Mouse (Mus musculus) kidney, embryonic 16.5 days (tissue): ENCODE data around the gene Mras. TPM values are rescaled to one million over a fixed set of nuclear protein-coding genes. Genes with fewer than 3 reads are reported as not detected.

Source experiments
- ATAC-seq: fragments of 200-750 bp; cut with Nextera tagmentation; 2 replicates; pipeline ENCODE4 v1.8.0; 2017; ENCODE audit warnings: moderate TSS enrichment; ENCODE audit not compliant: low FRiP score, low TSS enrichment
- H3K27ac ChIP-seq: fragments of 300-500 bp; sonication (generic); 2 replicates; pipeline ENCODE4 v1.5.1; 2014; ENCODE audit warnings: low read length
- H3K27me3 ChIP-seq: fragments of 300-500 bp; sonication (generic); 2 replicates; pipeline ENCODE4 v1.6.1; 2014; ENCODE audit warnings: low read length, control low read depth, mixed read lengths; ENCODE audit not compliant: insufficient read depth
- H3K36me3 ChIP-seq: fragments of 300-500 bp; sonication (generic); 2 replicates; pipeline ENCODE4 v1.6.1; 2014; ENCODE audit warnings: low read length, control low read depth, mixed read lengths; ENCODE audit not compliant: insufficient read depth
- H3K4me1 ChIP-seq: fragments of 300-500 bp; sonication (generic); 2 replicates; pipeline ENCODE4 v1.6.1; 2014; ENCODE audit warnings: low read length, control low read depth, mixed read lengths; ENCODE audit not compliant: insufficient read depth
- H3K4me2 ChIP-seq: fragments of 300-500 bp; sonication (generic); replicated peaks from 2 replicates; pipeline ENCODE4 v1.6.1; 2014; ENCODE audit warnings: low read depth, low read length
- H3K4me3 ChIP-seq: fragments of 300-500 bp; sonication (generic); 2 replicates; pipeline ENCODE4 v1.5.1; 2014; ENCODE audit warnings: mild to moderate bottlenecking, low read length
- H3K9ac ChIP-seq: fragments of 300-500 bp; sonication (generic); replicated peaks from 2 replicates; pipeline ENCODE4 v1.6.1; 2014; ENCODE audit warnings: low read length
- H3K9me3 ChIP-seq: fragments of 300-500 bp; sonication (generic); 2 replicates; pipeline ENCODE4 v1.6.1; 2016; ENCODE audit warnings: low read length, control low read depth
- WGBS: fragments of 180-500 bp; shearing (Covaris S2); extraction: QIAGEN DNeasy Blood & Tissue Kit; methylation state at CpG from one replicate; pipeline ENCODE4 v1.1.7; 2014; 5-methylcytosine and 5-hydroxymethylcytosine counted together
- polyA plus RNA-seq: library from polyadenylated mRNA; unstranded; fragments of >200 nt; fragmentation: Nextera tagmentation; extraction: Ambion mirVana; gene quantifications from 2 replicates; pipeline ENCODE4 v1.2.1, GENCODE M21; 2015

Mras gene
- polyA plus RNA-seq, 1 experiment from 2014 or later: 15.7 TPM

DNA sequence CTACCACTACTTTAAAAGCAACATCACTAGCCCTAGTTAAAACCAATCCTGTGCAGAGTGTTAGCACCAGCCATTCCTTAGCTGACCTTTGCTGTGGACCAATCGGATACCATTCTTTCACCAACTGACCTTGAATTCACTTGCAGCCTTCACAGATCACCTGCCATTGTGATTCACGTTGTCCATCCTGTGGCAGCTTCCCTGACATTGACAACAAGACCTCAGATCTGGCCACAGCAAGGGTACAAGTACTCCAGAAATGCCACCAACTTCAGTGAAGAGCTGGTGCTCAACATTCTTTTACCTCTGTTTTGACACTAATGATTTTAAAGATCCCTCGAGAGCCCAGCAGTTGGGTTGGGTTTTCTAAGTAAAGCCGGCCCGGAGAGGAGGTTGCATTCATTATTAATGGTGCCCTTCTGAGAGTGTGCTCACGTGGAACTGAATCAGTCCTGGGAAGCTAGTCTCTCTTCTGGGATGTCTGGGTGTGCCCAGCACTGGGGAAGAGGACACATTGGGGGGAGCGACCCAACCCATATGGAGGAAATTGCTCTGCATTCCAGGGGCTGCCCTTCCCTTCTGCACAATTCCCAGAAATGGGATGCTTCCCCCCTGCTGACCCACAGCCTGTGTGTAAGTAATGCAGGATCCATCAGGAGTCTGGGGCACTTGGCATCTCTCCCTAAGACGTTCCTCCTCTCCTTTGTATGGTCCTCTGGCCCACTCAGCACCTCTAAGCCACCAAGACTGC, 17.1 kb downstream of the Mras start:
- H3K27ac ChIP-seq: no peak overlapping the region
- H3K4me2 ChIP-seq: no peak overlapping the region
- H3K36me3 ChIP-seq: no peaks in the 10 kb centered on the region
- no peak overlapping the region for H3K9ac ChIP-seq
- H3K27me3 ChIP-seq: no peaks in the 10 kb centered on the region
- H3K9me3 ChIP-seq: no peaks in the 10 kb centered on the region
- H3K4me1 ChIP-seq: peaks cover 25% of the 10 kb centered on the region
- WGBS: 68% methylated on average over 8 of the region's 8 CpGs
- H3K4me3 ChIP-seq: no peak overlapping the region
- ATAC-seq: no peak

DNA sequence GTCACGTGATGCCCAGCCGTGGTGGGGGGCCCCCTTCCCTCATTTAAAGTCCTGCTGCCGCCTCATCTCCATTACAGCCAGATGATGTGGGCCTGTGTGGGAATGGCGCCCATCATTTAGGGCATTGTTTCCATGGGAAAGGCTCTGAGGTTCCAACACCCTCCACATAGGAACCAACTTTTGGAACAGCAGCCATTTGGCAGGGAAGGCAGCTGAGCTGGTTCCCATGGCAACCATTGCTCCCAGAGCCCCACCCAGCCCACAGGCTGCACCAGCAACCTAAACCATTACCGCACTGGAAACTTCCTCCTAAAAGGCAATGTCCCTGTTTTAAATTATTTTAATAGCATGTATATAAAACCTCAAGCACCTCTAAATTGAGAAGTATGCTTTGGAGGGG, 18.8 kb downstream of the Mras start:
- Histone ChIP-seq H3K9me3 (no peaks in the 10 kb centered on the region), H3K9ac (no peak overlapping the region), H3K4me3 (no peak overlapping the region), H3K36me3 (no peaks in the 10 kb centered on the region), H3K4me2 (no peak overlapping the region), H3K27me3 (no peaks in the 10 kb centered on the region), H3K4me1 (peaks cover 15% of the 10 kb centered on the region), H3K27ac (no peak overlapping the region)
- ATAC-seq: no peak
- 55% methylated on average over 5 of the region's 5 CpGs for WGBS

DNA sequence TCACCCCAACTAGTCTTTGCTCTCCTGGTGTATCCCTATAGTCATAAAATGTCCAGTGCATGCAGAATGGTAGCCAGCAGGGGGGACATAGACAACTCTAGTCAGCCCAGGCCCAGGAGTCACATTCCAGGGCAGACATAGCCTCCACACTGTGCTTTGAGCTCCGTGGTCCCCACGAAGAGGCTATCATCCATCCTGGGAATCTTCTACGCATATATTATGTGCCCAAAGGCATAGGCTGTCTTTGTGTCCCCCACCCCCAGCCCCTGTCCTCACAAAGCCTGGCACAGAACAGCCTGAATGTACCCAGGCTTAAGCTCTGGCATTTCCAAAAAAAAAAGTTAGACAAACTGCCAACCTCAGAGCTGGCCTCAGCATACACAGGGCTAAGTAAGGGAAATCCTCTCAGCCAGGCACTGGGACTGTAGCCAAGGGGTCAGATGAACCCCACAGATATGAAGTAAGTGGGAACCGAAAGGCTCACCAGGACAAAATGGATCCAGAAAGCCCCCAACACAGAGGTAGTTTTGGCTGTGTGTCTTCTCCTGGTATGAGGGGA, 19.8 kb downstream of the Mras start:
- Histone ChIP-seq H3K4me3 (no peak overlapping the region), H3K9me3 (no peaks in the 10 kb centered on the region), H3K27ac (no peak overlapping the region), H3K9ac (no peak overlapping the region), H3K4me2 (no peak overlapping the region), H3K36me3 (no peaks in the 10 kb centered on the region), H3K27me3 (no peaks in the 10 kb centered on the region), H3K4me1 (peaks cover 12% of the 10 kb centered on the region)
- 69% methylated on average over 4 of the region's 4 CpGs for WGBS
- ATAC-seq: no peak

DNA sequence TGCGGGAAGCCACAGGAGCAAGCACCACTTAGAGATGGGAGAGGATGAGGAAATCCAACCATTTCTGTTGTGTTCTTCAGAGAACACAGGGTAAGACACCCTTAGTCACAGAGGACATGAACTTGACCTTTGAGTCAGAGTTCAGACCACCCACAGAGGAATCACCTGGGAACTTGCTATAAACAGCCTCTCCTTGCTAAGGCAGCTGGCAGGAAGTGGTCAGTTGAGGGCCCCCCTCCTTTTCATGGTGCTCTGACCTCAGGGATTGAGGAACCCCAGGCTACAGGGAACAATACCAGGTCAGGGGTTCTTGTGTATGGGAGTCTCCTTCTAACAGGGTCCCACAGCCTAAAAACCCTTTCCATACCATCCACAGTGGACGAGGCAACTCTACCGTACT, 20.4 kb downstream of the Mras start:
- Histone ChIP-seq H3K9me3 (no peaks in the 10 kb centered on the region), H3K4me1 (peaks cover 12% of the 10 kb centered on the region), H3K27ac (no peak overlapping the region), H3K36me3 (no peaks in the 10 kb centered on the region), H3K4me2 (no peak overlapping the region), H3K9ac (no peak overlapping the region), H3K4me3 (no peak overlapping the region), H3K27me3 (no peaks in the 10 kb centered on the region)
- 92% methylated on average over 3 of the region's 3 CpGs for WGBS
- 0 out of 2 replicates have a peak, but pooled peaks have one; percentile 28 for ATAC-seq

DNA sequence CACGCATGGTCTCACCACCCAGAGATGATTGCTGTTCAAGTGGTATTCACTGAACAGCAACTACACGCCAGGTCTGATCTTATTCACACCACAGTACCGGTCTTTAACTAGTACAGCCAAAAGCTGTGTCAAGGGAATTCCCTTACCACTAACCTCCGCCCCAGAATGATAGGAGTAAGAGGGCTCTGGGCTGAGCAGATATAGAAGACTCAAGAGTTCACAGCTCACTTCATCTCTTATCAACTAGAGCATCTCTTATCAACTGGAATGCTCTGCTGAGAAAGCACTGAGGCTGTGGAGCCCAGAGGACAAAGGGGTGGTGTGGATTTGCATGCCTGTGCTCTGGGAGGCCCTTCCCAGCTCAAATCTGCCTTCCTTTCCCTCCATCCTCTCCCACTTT, 25.4 kb downstream of the Mras start:
- Histone ChIP-seq H3K9ac (no peak overlapping the region), H3K27me3 (no peaks in the 10 kb centered on the region), H3K4me3 (no peak overlapping the region), H3K4me1 (peaks cover 9% of the 10 kb centered on the region), H3K4me2 (no peak overlapping the region), H3K36me3 (no peaks in the 10 kb centered on the region), H3K27ac (no peak overlapping the region), H3K9me3 (no peaks in the 10 kb centered on the region)
- no peak for ATAC-seq
- 87% methylated on average over 4 of the region's 4 CpGs for WGBS

DNA sequence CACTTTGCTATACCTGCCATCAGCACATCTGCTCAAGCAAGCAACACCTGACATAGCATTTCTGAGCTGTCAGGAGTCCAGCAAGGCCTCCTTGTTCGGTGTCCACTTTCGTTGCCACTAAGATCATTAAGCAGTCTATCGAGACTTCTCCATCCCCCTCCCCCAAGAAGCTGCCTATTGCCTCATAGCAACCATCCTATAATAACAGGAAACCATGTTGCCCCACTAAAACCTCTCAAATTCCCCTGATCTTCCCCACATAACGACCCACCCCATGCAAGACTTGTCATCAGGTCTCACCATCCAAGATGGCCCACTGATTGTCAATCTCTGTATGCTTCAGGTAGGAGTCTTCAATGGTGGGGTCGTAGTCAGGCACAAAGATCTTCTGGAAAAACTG, 26.1 kb downstream of the Mras start:
- Histone ChIP-seq H3K9ac (no peak overlapping the region), H3K4me2 (no peak overlapping the region), H3K4me3 (no peak overlapping the region), H3K27ac (no peak overlapping the region), H3K4me1 (peaks cover 7% of the 10 kb centered on the region), H3K9me3 (no peaks in the 10 kb centered on the region), H3K27me3 (no peaks in the 10 kb centered on the region), H3K36me3 (no peaks in the 10 kb centered on the region)
- WGBS: 86% methylated on average over 5 of the region's 5 CpGs
- ATAC-seq: no peak

DNA sequence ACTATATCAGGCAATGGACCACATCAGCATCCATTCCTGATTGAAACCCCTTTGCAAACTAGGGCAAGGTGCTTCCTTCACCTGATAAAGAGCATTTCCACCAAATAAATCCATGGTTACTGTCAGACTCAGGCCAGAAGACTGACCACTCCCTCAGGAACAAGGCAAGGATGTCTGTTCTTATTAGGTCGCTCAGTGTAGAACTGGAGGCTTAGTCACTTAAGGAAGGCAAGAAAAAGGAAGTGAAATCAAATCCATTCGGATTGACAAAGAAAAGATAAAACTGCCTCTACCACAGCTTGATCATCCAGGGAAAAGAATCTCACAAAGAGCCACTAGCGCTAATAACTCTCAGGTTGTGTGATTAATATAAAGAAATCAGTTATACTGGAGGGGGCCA, 27.9 kb downstream of the Mras start:
- WGBS: 86% methylated on average over 3 of the region's 3 CpGs
- Histone ChIP-seq H3K4me3 (no peak overlapping the region), H3K27me3 (no peaks in the 10 kb centered on the region)

DNA sequence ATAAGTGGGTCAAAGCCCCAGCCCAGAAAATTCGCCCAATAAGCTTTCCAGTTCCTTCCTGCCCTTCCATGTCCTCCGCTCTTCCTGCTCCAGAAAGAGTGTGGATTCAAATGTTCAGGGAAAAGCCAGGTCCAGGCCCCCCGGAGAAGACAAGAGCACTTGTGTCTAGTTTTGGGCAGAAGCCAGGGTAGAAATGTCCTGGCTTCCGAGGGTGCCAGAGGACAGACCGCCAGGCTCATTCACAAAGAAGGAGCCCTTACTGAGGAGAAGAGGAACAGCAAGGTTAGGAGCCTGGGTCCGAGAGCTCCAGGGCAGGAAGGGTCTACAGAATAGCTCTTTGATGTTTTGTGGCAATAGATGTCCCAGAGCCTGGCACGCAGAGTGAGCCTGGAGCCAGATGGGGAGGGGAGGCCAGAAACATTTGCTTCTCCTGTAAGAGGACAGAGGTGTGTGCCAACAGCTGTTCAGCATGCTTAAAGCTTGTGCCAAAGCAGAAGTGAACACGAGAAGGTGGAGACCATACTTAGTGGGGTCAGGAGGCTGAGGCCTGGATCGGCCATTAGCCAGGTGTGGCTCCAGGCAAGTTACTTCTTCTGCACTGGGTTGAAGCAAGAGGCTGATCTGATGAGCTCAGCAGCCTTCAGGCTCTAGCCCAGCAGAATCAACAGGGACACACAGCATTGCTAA, 35.8 kb downstream of the Mras start:
- no peaks in the 10 kb centered on the region for H3K27me3 ChIP-seq
- 0 out of 2 replicates have a peak, but pooled peaks cover 3% of the 10 kb centered on the region for H3K36me3 ChIP-seq
- H3K9ac ChIP-seq: no peak overlapping the region
- no peaks in the 10 kb centered on the region for H3K4me1 ChIP-seq
- no peak overlapping the region for H3K4me3 ChIP-seq
- 70% methylated on average over 9 of the region's 9 CpGs for WGBS
- H3K9me3 ChIP-seq: no peaks in the 10 kb centered on the region
- no peak overlapping the region for H3K27ac ChIP-seq
- ATAC-seq: no peak
- no peak overlapping the region for H3K4me2 ChIP-seq

More for the DNA sequence above, 27.9 kb downstream of the Mras start:
- H3K4me1 ChIP-seq: peaks cover under 1% of the 10 kb centered on the region
- ATAC-seq: no peak
- H3K27ac ChIP-seq: no peak overlapping the region
- no peak overlapping the region for H3K9ac ChIP-seq
- H3K9me3 ChIP-seq: no peaks in the 10 kb centered on the region
- no peaks in the 10 kb centered on the region for H3K36me3 ChIP-seq
- no peak overlapping the region for H3K4me2 ChIP-seq

DNA sequence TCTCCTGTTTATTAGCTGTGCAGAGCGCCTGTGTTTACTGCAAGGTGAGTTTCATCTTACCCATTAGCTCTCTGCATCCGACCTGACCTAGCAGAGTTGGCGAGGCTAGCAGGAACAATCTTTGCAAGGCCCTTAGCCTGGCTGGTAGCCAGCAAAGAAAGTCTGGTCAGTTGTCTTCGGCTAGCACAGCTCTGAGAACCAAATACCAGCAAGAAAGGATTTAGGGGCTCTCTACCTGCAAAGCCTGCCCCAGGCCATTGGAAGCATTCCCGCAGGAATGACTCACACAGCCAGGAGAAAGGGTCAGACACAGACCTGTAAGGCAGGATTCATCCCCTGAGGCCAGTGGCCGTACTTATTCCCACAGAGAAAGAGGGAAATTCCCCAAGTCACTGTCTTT, 36.4 kb downstream of the Mras start:
- H3K36me3 ChIP-seq: 0 out of 2 replicates have a peak, but pooled peaks cover 3% of the 10 kb centered on the region
- H3K4me2 ChIP-seq: no peak overlapping the region
- no peaks in the 10 kb centered on the region for H3K27me3 ChIP-seq
- H3K9ac ChIP-seq: no peak overlapping the region
- H3K27ac ChIP-seq: no peak overlapping the region
- ATAC-seq: no peak
- 65% methylated on average over 6 of the region's 6 CpGs for WGBS
- H3K4me3 ChIP-seq: no peak overlapping the region
- H3K4me1 ChIP-seq: no peaks in the 10 kb centered on the region
- no peaks in the 10 kb centered on the region for H3K9me3 ChIP-seq
